Mouse (Mus musculus) kidney, embryonic 14.5 days (tissue): Measurements from ENCODE around the gene Cryzl2. TPM values are rescaled to one million over a fixed set of nuclear protein-coding genes. Genes with fewer than 3 reads are reported as not detected.

Experiments used
- ATAC-seq: fragments of 200-750 bp; cut with Nextera tagmentation; 2 replicates; pipeline ENCODE4 v1.8.0; 2017; ENCODE audit warnings: moderate number of reproducible peaks, mild to moderate bottlenecking, moderate TSS enrichment, moderate library complexity; ENCODE audit not compliant: low FRiP score, low TSS enrichment
- H3K27ac ChIP-seq: fragments of 300-500 bp; sonication (generic); 2 replicates; pipeline ENCODE4 v1.5.1; 2014; ENCODE audit warnings: low read depth, mild to moderate bottlenecking, low read length, moderate library complexity, mixed read lengths
- H3K27me3 ChIP-seq: fragments of 300-500 bp; sonication (generic); 2 replicates; pipeline ENCODE4 v1.6.1; 2014; ENCODE audit warnings: mild to moderate bottlenecking, low read length; ENCODE audit not compliant: control insufficient read depth, insufficient read depth
- H3K36me3 ChIP-seq: fragments of 300-500 bp; sonication (generic); 2 replicates; pipeline ENCODE4 v1.6.1; 2014; ENCODE audit warnings: low read length, mixed read lengths; ENCODE audit not compliant: control insufficient read depth, insufficient read depth
- H3K4me1 ChIP-seq: fragments of 300-500 bp; sonication (generic); 2 replicates; pipeline ENCODE4 v1.6.1; 2014; ENCODE audit warnings: low read length, mixed read lengths; ENCODE audit not compliant: control insufficient read depth, insufficient read depth
- H3K4me2 ChIP-seq: fragments of 300-500 bp; sonication (generic); replicated peaks from 2 replicates; pipeline ENCODE4 v1.6.1; 2014; ENCODE audit warnings: low read depth, mild to moderate bottlenecking, low read length
- H3K4me3 ChIP-seq: fragments of 300-500 bp; sonication (generic); 2 replicates; pipeline ENCODE4 v1.5.1; 2014; ENCODE audit warnings: mild to moderate bottlenecking, low read length
- H3K9ac ChIP-seq: fragments of 300-500 bp; sonication (generic); 2 replicates; pipeline ENCODE4 v1.6.1; 2014; ENCODE audit warnings: low read depth, mild to moderate bottlenecking, low read length, moderate library complexity
- H3K9me3 ChIP-seq: fragments of 300-500 bp; sonication (generic); 2 replicates; pipeline ENCODE4 v1.6.1; 2016; ENCODE audit warnings: low read length; ENCODE audit not compliant: control insufficient read depth
- WGBS: fragments of 180-500 bp; shearing (Covaris S2); extraction: QIAGEN DNeasy Blood & Tissue Kit; methylation state at CpG from one replicate; pipeline ENCODE4 v1.1.7; 2014; 5-methylcytosine and 5-hydroxymethylcytosine counted together
- polyA plus RNA-seq: library from polyadenylated mRNA; unstranded; fragments of >200 nt; fragmentation: Nextera tagmentation; extraction: Ambion mirVana; gene quantifications from 2 replicates; pipeline ENCODE4 v1.2.1, GENCODE M21; 2014

Gene Cryzl2
- polyA plus RNA-seq, 1 experiment from 2014 or later: 17.7 TPM

DNA sequence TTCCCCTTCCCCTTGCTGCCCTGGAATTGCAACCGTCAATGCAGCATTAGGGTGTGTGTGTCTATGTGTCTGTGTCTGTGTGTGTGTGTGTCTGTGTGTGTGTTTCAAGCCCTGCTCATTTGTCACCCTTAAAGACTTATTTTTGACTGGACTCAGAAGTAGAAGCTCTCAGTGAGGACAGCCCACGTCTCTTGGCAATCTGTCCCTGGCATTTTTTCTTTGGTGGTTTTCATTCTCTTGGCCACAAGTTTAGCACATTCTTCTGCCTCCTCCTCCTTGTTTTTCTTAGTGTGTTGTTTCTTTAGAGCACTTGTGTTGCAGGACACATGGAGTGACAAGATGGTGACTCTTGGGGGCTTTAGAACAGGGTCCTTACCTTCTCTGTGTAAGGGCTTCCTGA is 17.9 kb downstream of the Cryzl2 start:
- WGBS: 83% methylated on average over 2 of the region's 2 CpGs

DNA sequence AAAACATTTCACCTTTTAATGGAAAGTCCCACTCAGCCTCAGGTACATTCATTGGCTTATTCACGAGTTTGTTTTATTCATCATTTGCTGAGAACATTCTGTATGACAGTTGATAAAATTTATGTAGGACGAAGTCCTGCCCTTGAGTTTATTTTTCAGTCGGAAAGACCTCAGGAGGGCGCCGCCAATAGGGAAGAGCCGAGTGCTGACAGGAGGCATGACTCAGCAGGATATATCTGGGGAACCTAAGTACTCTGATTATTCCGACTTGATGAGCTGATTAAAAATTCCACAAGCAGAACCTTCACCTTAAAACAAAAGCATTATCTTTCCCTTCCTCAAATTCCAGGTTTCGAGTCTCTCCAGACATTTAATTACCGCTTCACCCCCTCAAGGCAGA is 21.7 kb downstream of the Cryzl2 start:
- H3K4me3 ChIP-seq: no peak overlapping the region
- no peaks in the 10 kb centered on the region for H3K9me3 ChIP-seq
- no peak overlapping the region for H3K4me2 ChIP-seq
- no peak overlapping the region for H3K9ac ChIP-seq
- no peaks in the 10 kb centered on the region for H3K36me3 ChIP-seq
- H3K27me3 ChIP-seq: no peaks in the 10 kb centered on the region
- ATAC-seq: no peak
- H3K27ac ChIP-seq: no peak overlapping the region
- 39% methylated on average over 9 of the region's 9 CpGs for WGBS
- no peaks in the 10 kb centered on the region for H3K4me1 ChIP-seq

More for the DNA sequence above, 17.9 kb downstream of the Cryzl2 start:
- Histone ChIP-seq H3K4me2 (no peak overlapping the region), H3K9me3 (no peaks in the 10 kb centered on the region), H3K9ac (no peak overlapping the region), H3K4me1 (no peaks in the 10 kb centered on the region), H3K27ac (no peak overlapping the region), H3K36me3 (no peaks in the 10 kb centered on the region), H3K4me3 (no peak overlapping the region), H3K27me3 (no peaks in the 10 kb centered on the region)
- no peak for ATAC-seq

DNA sequence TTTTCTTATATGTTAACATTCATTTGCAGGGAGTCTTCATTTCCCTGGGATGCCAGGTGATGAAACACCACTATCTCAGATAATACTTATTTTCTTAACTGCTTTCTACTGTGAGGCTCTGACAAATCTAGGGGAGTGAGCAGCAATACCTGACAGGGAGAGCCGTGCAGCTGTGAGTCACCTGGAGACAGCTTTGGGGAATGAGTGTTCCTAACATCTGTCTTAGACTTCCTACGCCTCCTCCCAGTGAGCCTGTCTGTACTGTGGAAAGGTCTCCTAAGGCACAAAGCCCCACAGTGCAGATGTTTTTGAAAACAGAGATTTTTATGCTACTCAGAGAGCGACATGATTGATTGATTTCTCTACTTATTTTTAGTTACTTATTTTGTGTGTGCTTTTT is 22.5 kb downstream of the Cryzl2 start:
- Histone ChIP-seq H3K4me3 (no peak overlapping the region), H3K27me3 (no peaks in the 10 kb centered on the region), H3K27ac (no peak overlapping the region), H3K9me3 (no peaks in the 10 kb centered on the region), H3K4me1 (no peaks in the 10 kb centered on the region), H3K4me2 (no peak overlapping the region), H3K9ac (no peak overlapping the region), H3K36me3 (no peaks in the 10 kb centered on the region)
- 54% methylated on average over 3 of the region's 3 CpGs for WGBS
- ATAC-seq: no peak

DNA sequence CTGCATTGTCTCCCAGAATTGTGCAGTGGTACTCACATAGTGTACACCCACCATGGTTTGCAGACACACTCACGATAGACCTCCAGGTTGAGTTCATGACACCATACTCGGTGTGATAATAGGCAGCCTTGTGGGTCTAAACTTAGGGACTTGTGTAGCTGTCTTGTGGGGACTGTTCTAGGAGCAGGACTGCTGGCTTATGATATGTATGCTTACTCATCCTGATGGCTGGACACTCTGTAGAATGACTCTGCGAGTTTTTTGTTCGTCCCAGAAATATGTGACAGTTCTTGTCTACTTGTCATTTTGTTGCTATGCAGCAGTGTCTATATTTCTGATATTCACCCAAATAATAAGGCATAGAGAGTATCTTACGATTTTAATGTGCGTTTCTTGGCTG is 23.3 kb downstream of the Cryzl2 start:
- Histone ChIP-seq H3K4me1 (no peaks in the 10 kb centered on the region), H3K27ac (no peak overlapping the region), H3K9me3 (no peaks in the 10 kb centered on the region), H3K4me3 (no peak overlapping the region), H3K36me3 (no peaks in the 10 kb centered on the region), H3K9ac (no peak overlapping the region), H3K4me2 (no peak overlapping the region), H3K27me3 (no peaks in the 10 kb centered on the region)
- 93% methylated on average over 6 of the region's 6 CpGs for whole genome bisulfite sequencing
- no peak for ATAC-seq

DNA sequence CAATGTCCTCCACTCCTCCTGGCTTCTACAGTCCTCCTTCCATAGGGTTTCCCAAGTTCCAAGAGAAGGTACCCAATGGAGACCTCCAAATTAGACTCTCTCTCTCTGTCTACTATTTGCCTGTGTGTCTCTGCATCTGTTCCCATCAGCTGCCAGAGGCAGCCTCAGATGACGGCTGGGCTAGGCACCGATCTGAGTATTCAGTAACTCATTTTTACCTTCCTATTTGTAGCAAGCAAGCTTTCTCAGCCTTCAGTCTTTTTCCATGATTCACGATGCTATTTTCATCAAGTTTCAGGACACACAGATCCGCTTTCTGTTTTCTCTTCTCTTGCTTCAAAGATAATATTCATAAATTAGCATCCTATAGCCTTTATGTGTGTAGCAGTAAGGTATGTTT is 25.8 kb downstream of the Cryzl2 start:
- ATAC-seq: no peak
- WGBS: 83% methylated on average over 4 of the region's 4 CpGs
- Histone ChIP-seq H3K9ac (no peak overlapping the region), H3K9me3 (no peaks in the 10 kb centered on the region), H3K27me3 (no peaks in the 10 kb centered on the region), H3K36me3 (no peaks in the 10 kb centered on the region), H3K4me1 (no peaks in the 10 kb centered on the region), H3K4me2 (no peak overlapping the region), H3K4me3 (no peak overlapping the region), H3K27ac (no peak overlapping the region)

DNA sequence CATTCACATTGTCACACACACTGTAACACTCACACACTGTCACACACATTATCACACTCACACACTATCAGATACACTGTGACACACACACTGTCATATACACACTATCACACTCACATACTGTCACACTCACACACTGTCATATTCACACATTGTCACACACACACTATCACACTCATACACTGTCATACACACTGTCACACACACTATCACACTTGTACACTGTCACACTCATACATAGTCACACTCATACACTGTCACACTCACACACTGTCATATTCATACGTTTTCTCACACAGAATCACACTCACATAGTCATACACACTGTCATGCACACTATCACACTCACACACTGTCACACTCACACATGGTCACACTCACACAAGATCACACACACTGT is 42.3 kb downstream of the Cryzl2 start:
- Histone ChIP-seq H3K36me3 (no peaks in the 10 kb centered on the region), H3K27ac (no peak overlapping the region), H3K4me3 (no peak overlapping the region), H3K9me3 (no peaks in the 10 kb centered on the region), H3K9ac (no peak overlapping the region), H3K27me3 (no peaks in the 10 kb centered on the region), H3K4me2 (no peak overlapping the region), H3K4me1 (no peaks in the 10 kb centered on the region)
- WGBS: 82% methylated on average over 1 of the region's 1 CpGs
- no peak for ATAC-seq

DNA sequence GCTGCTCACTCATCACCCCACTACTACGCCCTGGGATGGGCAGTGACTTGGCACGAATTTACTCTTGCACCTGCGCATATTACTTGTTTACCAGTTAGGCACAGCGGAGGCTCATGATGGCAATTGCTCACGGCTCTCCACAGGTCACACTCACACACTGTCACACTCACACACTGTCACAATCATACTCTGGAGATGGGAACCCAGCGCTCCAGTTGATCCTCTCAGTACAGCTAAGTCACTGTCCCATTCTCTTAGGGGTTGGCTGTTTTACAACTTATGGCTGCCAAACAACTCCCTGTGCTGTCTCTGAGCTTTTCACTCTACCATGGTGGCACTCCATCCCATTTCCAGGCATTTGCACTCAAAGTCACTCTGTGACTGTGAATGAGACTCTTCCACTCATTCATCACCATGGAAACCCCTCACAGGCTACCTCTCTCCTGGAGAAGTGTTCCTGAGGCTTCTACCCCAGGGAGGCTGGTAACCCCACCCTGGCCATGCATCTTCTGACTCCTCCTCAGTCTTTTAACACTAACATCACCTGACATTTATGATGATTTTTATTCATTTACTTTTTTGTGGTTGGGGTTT is 43.1 kb downstream of the Cryzl2 start:
- Histone ChIP-seq H3K27ac (no peak overlapping the region), H3K4me1 (no peaks in the 10 kb centered on the region), H3K36me3 (no peaks in the 10 kb centered on the region), H3K9ac (no peak overlapping the region), H3K9me3 (no peaks in the 10 kb centered on the region), H3K27me3 (no peaks in the 10 kb centered on the region), H3K4me2 (no peak overlapping the region), H3K4me3 (no peak overlapping the region)
- no peak for ATAC-seq
- WGBS: 89% methylated on average over 6 of the region's 6 CpGs

DNA sequence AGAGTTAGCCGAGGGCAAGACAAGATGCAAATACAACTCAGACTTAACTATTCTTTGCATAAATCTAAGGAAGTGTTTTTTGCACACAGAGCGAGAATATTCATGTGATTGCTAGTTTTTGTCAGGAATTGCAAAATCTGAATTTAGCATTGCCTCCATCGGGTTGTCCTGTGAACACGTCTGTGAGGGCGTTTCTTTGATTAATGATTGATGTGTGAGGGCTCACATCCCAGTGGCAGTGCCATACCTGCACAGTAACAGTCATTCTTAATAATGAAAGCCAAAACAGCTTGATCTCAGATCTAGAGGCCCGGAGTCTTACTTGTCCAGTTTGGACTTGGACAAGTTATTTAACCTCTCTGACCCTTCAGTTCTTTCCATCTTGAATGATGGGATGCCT is 44.7 kb downstream of the Cryzl2 start:
- Histone ChIP-seq H3K9me3 (no peaks in the 10 kb centered on the region), H3K27me3 (no peaks in the 10 kb centered on the region), H3K4me1 (no peaks in the 10 kb centered on the region), H3K36me3 (no peaks in the 10 kb centered on the region), H3K4me3 (no peak overlapping the region), H3K4me2 (no peak overlapping the region), H3K9ac (no peak overlapping the region), H3K27ac (no peak overlapping the region)
- WGBS: 74% methylated on average over 6 of the region's 6 CpGs
- ATAC-seq: no peak

DNA sequence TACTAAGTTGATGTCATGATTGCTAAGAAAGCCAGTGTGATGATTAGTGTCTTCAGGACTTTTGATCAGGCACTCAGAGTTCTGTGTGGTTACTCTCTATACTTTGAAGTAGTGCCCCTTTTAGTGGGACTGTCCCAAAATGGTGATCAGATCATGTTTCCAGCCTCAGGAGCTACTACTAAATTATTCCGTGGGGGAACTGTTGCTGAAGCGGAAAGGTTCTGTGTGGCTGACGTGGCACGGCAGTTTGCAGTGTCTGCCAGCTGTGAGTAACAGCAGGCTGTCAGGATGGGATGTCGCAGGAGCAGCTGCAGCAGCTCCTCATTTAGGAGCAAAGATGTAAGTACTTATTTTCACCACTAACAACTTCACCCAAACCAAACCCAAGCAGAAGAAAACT is 48.1 kb downstream of the Cryzl2 start, which contains the start of gene Sec16b:
Gene Sec16b (plus strand): TSS at position 207 of the 400 bp plus-strand sequence.
- 0 out of 2 replicates have a peak within 1 kb of the TSS, but pooled peaks have one; percentile 5 for H3K4me2 ChIP-seq
- H3K9me3 ChIP-seq: no peaks in the 10 kb centered on the region
- ATAC-seq: peak; percentile 79
- H3K27me3 ChIP-seq: no peaks in the 10 kb centered on the region
- H3K4me3 ChIP-seq: no peak within 1 kb of the TSS
- no peak within 1 kb of the TSS for H3K27ac ChIP-seq
- no peaks in the 10 kb centered on the region for H3K4me1 ChIP-seq
- WGBS: 4% methylated on average over 5 of the region's 5 CpGs
- H3K36me3 ChIP-seq: no peaks in the 10 kb centered on the region
- H3K9ac ChIP-seq: no peak within 1 kb of the TSS
